Mouse (Mus musculus) thymus, adult 18-20 months (tissue): ENCODE measurements around the gene Vps37c.

Experiments
- DNase-seq, 2 experiments: peaks; one replicate each; pipeline ENCODE4 v3.0.0; 2022; ENCODE audit warnings: mixed read lengths in 2 of 2

Vps37c gene

GRCm38 (mm10) chr19:10714682-10715475 lies 26.3 kb downstream of the Vps37c start:
- DNase-seq = peak; percentile 51 to 67

GRCm38 (mm10) chr19:10715476-10715875 lies 26.9 kb downstream of the Vps37c start:
- no peak for DNase-seq

GRCm38 (mm10) chr19:10718251-10718775 lies 29.8 kb downstream of the Vps37c start:
- no peak for DNase-seq

GRCm38 (mm10) chr19:10719751-10720150 lies 31.2 kb downstream of the Vps37c start:
- no peak for DNase-seq

GRCm38 (mm10) chr19:10720524-10720923 lies 32.0 kb downstream of the Vps37c start:
- no peak for DNase-seq

GRCm38 (mm10) chr19:10721064-10721463 lies 32.5 kb downstream of the Vps37c start:
- no peak for DNase-seq

- DNase-seq = no peak
These were observed 34.5 kb downstream of the Vps37c start for GRCm38 (mm10) chr19:10723084-10723483.

- no peak for DNase-seq
These were observed 35.1 kb downstream of the Vps37c start for GRCm38 (mm10) chr19:10723649-10724048.

- DNase-seq = no peak
These were observed 36.3 kb downstream of the Vps37c start for GRCm38 (mm10) chr19:10724629-10725363.

- DNase-seq = no peak
These were observed 41.4 kb downstream of the Vps37c start for GRCm38 (mm10) chr19:10729889-10730288.

- no peak for DNase-seq
These were observed 41.9 kb downstream of the Vps37c start for GRCm38 (mm10) chr19:10730469-10730868.

- no peak for DNase-seq
These were observed 43.4 kb downstream of the Vps37c start for GRCm38 (mm10) chr19:10731975-10732374.

- no peak for DNase-seq
These were observed 44.2 kb downstream of the Vps37c start for GRCm38 (mm10) chr19:10732741-10733140.

GRCm38 (mm10) chr19:10733501-10734127 lies 45.1 kb downstream of the Vps37c start:
- no peak for DNase-seq

GRCm38 (mm10) chr19:10734554-10734953 lies 46.0 kb downstream of the Vps37c start:
- no peak for DNase-seq

GRCm38 (mm10) chr19:10735061-10735460 lies 46.5 kb downstream of the Vps37c start:
- no peak for DNase-seq

- DNase-seq = no peak
These were observed 47.3 kb downstream of the Vps37c start for GRCm38 (mm10) chr19:10735861-10736260.

- DNase-seq = no peak
These were observed 49.5 kb downstream of the Vps37c start for GRCm38 (mm10) chr19:10738038-10738437.

GRCm38 (mm10) chr19:10738811-10739210 lies 50.3 kb downstream of the Vps37c start, which contains the start of gene Cd5:
Cd5 (minus strand) TSS chr19:10739002.
- DNase-seq = peak; percentile 75 to 86

GRCm38 (mm10) chr19:10739916-10740315 lies 51.4 kb downstream of the Vps37c start:
- DNase-seq = peak in 1 of 2 experiments; percentile 6

GRCm38 (mm10) chr19:10740641-10741440 lies 52.3 kb downstream of the Vps37c start:
- peak; percentile 71 to 83 for DNase-seq

GRCm38 (mm10) chr19:10742145-10742544 lies 53.6 kb downstream of the Vps37c start:
- no peak for DNase-seq
